Mouse (Mus musculus) spleen, adult 2 months (tissue): ENCODE measurements around the gene Hmcn1. TPM values are rescaled to one million over a fixed set of nuclear protein-coding genes. Genes with fewer than 3 reads are reported as not detected.

ENCODE experiments used
- DNase-seq, 2 experiments: peaks; one replicate each; pipeline versions ENCODE4 v3.0.0 to v3.0.0-alpha.2; 2012 to 2021; ENCODE audit warnings: low spot score in 2 of 2, low read depth in 1 of 2
- H3K27ac ChIP-seq: fragments of 200-500 bp; 2 replicates; pipeline ENCODE4 v1.5.1; 2012; ENCODE audit warnings: low read length, inconsistent platforms; ENCODE audit not compliant: insufficient read depth
- H3K27me3 ChIP-seq: fragments of 200-500 bp; 2 replicates; pipeline ENCODE4 v1.6.1; 2012; ENCODE audit warnings: mild to moderate bottlenecking, moderate library complexity, low read length, inconsistent platforms; ENCODE audit not compliant: control insufficient read depth, insufficient read depth
- H3K36me3 ChIP-seq: fragments of 200-500 bp; 2 replicates; pipeline ENCODE4 v1.6.1; 2012; ENCODE audit warnings: mild to moderate bottlenecking, low read length, inconsistent platforms; ENCODE audit not compliant: control insufficient read depth, insufficient read depth
- H3K4me1 ChIP-seq: fragments of 200-500 bp; 2 replicates; pipeline ENCODE4 v1.6.1; 2011; ENCODE audit warnings: inconsistent platforms; ENCODE audit not compliant: control insufficient read depth, insufficient read depth, insufficient read length
- H3K4me3 ChIP-seq: fragments of 200-500 bp; 2 replicates; pipeline ENCODE4 v1.5.1; 2011; ENCODE audit warnings: mild to moderate bottlenecking, inconsistent platforms; ENCODE audit not compliant: insufficient read depth, insufficient read length; ENCODE audit errors: extremely low read depth
- CTCF ChIP-seq: fragments of 200-500 bp; IDR thresholded peaks from 2 replicates; pipeline ENCODE4 v1.5.1; 2011; ENCODE audit warnings: mild to moderate bottlenecking, inconsistent platforms; ENCODE audit not compliant: insufficient read depth, insufficient read length, insufficient replicate concordance; ENCODE audit errors: extremely low read depth
- POLR2A ChIP-seq: fragments of 200-500 bp; IDR thresholded peaks from 2 replicates; pipeline ENCODE4 v1.6.1; 2011; ENCODE audit warnings: low read depth, low read length, inconsistent platforms
- WGBS: fragments of 180-500 bp; shearing (Covaris S2); methylation state at CpG from one replicate; pipeline ENCODE4 v1.1.7; 2018; 5-methylcytosine and 5-hydroxymethylcytosine counted together
- polyA plus RNA-seq: library from polyadenylated mRNA; depleted of rRNA; stranded (reverse); fragments of >200 nt; gene quantifications from 2 replicates; pipeline ENCODE4 v1.2.3, GENCODE M21; 2012

Hmcn1 gene
- polyA plus RNA-seq, 1 experiment: 12.1 TPM

GRCm38 (mm10) chr1:150743097-150743843, 250.0 kb downstream of the Hmcn1 start:
- no peaks in the 10 kb centered on the region for H3K36me3 ChIP-seq
- WGBS: 92% methylated on average over 19 of the region's 19 CpGs
- no peak overlapping the region for H3K27ac ChIP-seq
- TF ChIP-seq POLR2A: no peak
- TF ChIP-seq CTCF: no peak
- no peak overlapping the region for H3K4me3 ChIP-seq
- no peaks in the 10 kb centered on the region for H3K4me1 ChIP-seq
- H3K27me3 ChIP-seq: no peaks in the 10 kb centered on the region
- DNase-seq: no peak

GRCm38 (mm10) chr1:150742376-150743087, 250.7 kb downstream of the Hmcn1 start:
- Histone ChIP-seq H3K27me3 (no peaks in the 10 kb centered on the region), H3K4me3 (no peak overlapping the region), H3K27ac (no peak overlapping the region), H3K36me3 (no peaks in the 10 kb centered on the region), H3K4me1 (no peaks in the 10 kb centered on the region)
- no peak for TF ChIP-seq CTCF
- TF ChIP-seq POLR2A: no peak
- no peak for DNase-seq
- 92% methylated on average over 7 of the region's 7 CpGs for WGBS

- Histone ChIP-seq H3K36me3 (no peaks in the 10 kb centered on the region), H3K27me3 (no peaks in the 10 kb centered on the region; the same call in 1 of the 2 replicates), H3K4me1 (no peaks in the 10 kb centered on the region), H3K4me3 (no peak overlapping the region), H3K27ac (no peak overlapping the region)
- no peak for TF ChIP-seq CTCF
- 80% methylated on average over 5 of the region's 5 CpGs for WGBS
- DNase-seq: no peak
Observed at GRCm38 (mm10) chr1:150711438-150711837, 281.8 kb downstream of the Hmcn1 start.

GRCm38 (mm10) chr1:150706502-150706901, 286.7 kb downstream of the Hmcn1 start:
- Histone ChIP-seq H3K27ac (no peak overlapping the region), H3K36me3 (no peaks in the 10 kb centered on the region), H3K27me3 (no peaks in the 10 kb centered on the region), H3K4me3 (no peak overlapping the region), H3K4me1 (no peaks in the 10 kb centered on the region)
- TF ChIP-seq POLR2A (no peak), CTCF (no peak)
- no peak for DNase-seq
- WGBS: 88% methylated on average over 4 of the region's 4 CpGs

- Histone ChIP-seq H3K36me3 (no peaks in the 10 kb centered on the region), H3K4me1 (no peaks in the 10 kb centered on the region), H3K27ac (no peak overlapping the region), H3K27me3 (no peaks in the 10 kb centered on the region), H3K4me3 (no peak overlapping the region)
- 80% methylated on average over 3 of the region's 3 CpGs for WGBS
- TF ChIP-seq POLR2A (no peak), CTCF (no peak)
- no peak for DNase-seq
Observed at GRCm38 (mm10) chr1:150697749-150698148, 295.5 kb downstream of the Hmcn1 start.

- Histone ChIP-seq H3K4me3 (no peak overlapping the region), H3K4me1 (no peaks in the 10 kb centered on the region), H3K27ac (no peak overlapping the region), H3K27me3 (no peaks in the 10 kb centered on the region), H3K36me3 (no peaks in the 10 kb centered on the region)
- TF ChIP-seq CTCF (no peak), POLR2A (no peak)
- DNase-seq: no peak
- 94% methylated on average over 6 of the region's 6 CpGs for WGBS
Observed at GRCm38 (mm10) chr1:150682044-150682443, 311.2 kb downstream of the Hmcn1 start.

- 93% methylated on average over 3 of the region's 3 CpGs for WGBS
Observed at GRCm38 (mm10) chr1:150681433-150681832, 311.8 kb downstream of the Hmcn1 start.

More at GRCm38 (mm10) chr1:150681433-150681832, 311.8 kb downstream of the Hmcn1 start:
- no peaks in the 10 kb centered on the region for H3K27me3 ChIP-seq
- H3K4me1 ChIP-seq: no peaks in the 10 kb centered on the region
- no peak overlapping the region for H3K4me3 ChIP-seq
- H3K36me3 ChIP-seq: no peaks in the 10 kb centered on the region
- no peak overlapping the region for H3K27ac ChIP-seq
- DNase-seq: no peak
- TF ChIP-seq POLR2A: no peak
- no peak for TF ChIP-seq CTCF
